Mouse (Mus musculus) cerebellum, postnatal 10 days (tissue): Measurements from ENCODE around the gene Olfr95.
"Not testable (repeated sequence)": the region's sequence is repeated elsewhere in the genome, so short reads cannot be mapped to it uniquely, and the experiment has no call there.

Experiments used
- DNase-seq, 2 experiments: peaks; one replicate each; pipeline ENCODE4 v3.0.0; 2021; ENCODE audit warnings: mixed read lengths in 2 of 2

Olfr95 gene

GRCm38 (mm10) chr17:37213018-37213417 is at the start of gene Olfr95:
Gene Olfr95, minus strand, starts transcription at chr17:37213118.
- no peak for DNase-seq

- peak; percentile 23 to 32 for DNase-seq
Observed at GRCm38 (mm10) chr17:37250544-37250943, 37.6 kb upstream of the Olfr95 start.

- DNase-seq: no peak
Observed at GRCm38 (mm10) chr17:37249460-37249859, 36.5 kb upstream of the Olfr95 start.

- peak; percentile 28 to 33 for DNase-seq
Observed at GRCm38 (mm10) chr17:37246715-37247114, 33.8 kb upstream of the Olfr95 start.

GRCm38 (mm10) chr17:37242198-37242597 is 29.3 kb upstream of the Olfr95 start:
- no peak for DNase-seq

GRCm38 (mm10) chr17:37237230-37237629 is 24.3 kb upstream of the Olfr95 start, which contains the start of gene Olfr97:
Gene Olfr97, minus strand, starts transcription at chr17:37237330.
- DNase-seq: not testable (repeated sequence)

- DNase-seq: no peak
Observed at GRCm38 (mm10) chr17:37221879-37222278, 9.0 kb upstream of the Olfr95 start.

- DNase-seq: no peak
Observed at GRCm38 (mm10) chr17:37219846-37220245, 6.9 kb upstream of the Olfr95 start, which contains the start of gene Olfr96. Gene Olfr96, plus strand, starts transcription at chr17:37220146.

GRCm38 (mm10) chr17:37218486-37218885 is 5.6 kb upstream of the Olfr95 start:
- DNase-seq: no peak

GRCm38 (mm10) chr17:37210884-37211768 is 1.8 kb downstream of the Olfr95 start:
- DNase-seq: peak; percentile 49 to 56

GRCm38 (mm10) chr17:37203917-37204236 is 9.0 kb downstream of the Olfr95 start:
- no peak for DNase-seq

- DNase-seq: peak; percentile 87 to 92
Observed at GRCm38 (mm10) chr17:37203206-37203916, 9.6 kb downstream of the Olfr95 start.

- no peak for DNase-seq
Observed at GRCm38 (mm10) chr17:37200894-37201293, 12.0 kb downstream of the Olfr95 start, which contains the start of gene Olfr94. Gene Olfr94, minus strand, starts transcription at chr17:37200994.

GRCm38 (mm10) chr17:37196845-37197724 is 15.8 kb downstream of the Olfr95 start:
- peak; percentile 62 to 64 for DNase-seq

- no peak for DNase-seq
Observed at GRCm38 (mm10) chr17:37194782-37195181, 18.1 kb downstream of the Olfr95 start.

GRCm38 (mm10) chr17:37193656-37194055 is 19.3 kb downstream of the Olfr95 start, which contains the start of gene Ubd:
Gene Ubd, plus strand, starts transcription at chr17:37193892.
- DNase-seq: no peak

GRCm38 (mm10) chr17:37193032-37193431 is 19.9 kb downstream of the Olfr95 start:
- DNase-seq: no peak

- peak; percentile 75 to 80 for DNase-seq
Observed at GRCm38 (mm10) chr17:37190711-37191110, 22.2 kb downstream of the Olfr95 start.

- no peak for DNase-seq
Observed at GRCm38 (mm10) chr17:37185474-37185873, 27.4 kb downstream of the Olfr95 start.

- DNase-seq: no peak
Observed at GRCm38 (mm10) chr17:37161394-37161793, 51.5 kb downstream of the Olfr95 start, which contains the start of gene Olfr93. Gene Olfr93, minus strand, starts transcription at chr17:37161494.
